Comparison of ENCODE assay signal across 8 mouse cellular contexts in the genomic region with DNA sequence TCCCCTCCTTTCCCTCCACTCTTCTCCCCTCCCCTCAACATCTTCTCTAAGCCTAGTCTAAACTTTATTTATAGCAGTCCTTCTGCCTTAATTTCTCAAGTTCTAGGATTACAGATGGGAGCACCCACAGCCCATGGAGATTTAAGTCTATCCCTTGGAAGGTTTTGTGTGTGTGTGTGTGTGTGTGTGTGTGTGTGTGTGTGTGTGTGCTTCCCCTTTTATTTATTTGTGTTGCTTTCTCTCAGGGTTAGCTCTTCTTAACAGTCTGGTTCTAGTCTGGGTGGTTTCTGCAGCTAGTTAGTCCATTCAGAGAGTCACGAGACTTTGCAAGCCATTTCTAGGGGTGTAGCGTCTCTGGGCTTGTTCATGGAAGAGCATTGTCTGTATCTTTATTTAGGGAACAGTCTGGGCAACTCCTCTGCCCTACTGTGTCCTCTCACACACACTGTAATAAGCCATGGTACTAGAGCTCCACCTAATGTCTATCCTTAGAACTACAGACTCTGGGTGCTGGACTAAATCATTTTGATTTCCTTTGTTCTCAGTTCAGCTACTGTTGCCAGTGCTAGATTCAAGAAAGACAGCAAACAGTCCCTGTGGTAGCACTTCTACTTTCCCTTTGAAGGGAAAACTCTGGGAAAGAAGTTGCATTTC. TPM values are rescaled to one million over a fixed set of nuclear protein-coding genes. Genes with fewer than 3 reads are reported as not detected.
DNase-seq lines count a peak whose midpoint lies in the region; ATAC-seq lines count a peak whose summit lies in the region.

No protein-coding gene starts in this region.

- H3K4me1 ChIP-seq in intestine, embryonic 15.5 days (replicated peaks): 0 out of 2 replicates have a peak, but pooled peaks cover 2% of the 10 kb centered on the region
- H3K4me1 ChIP-seq in limb, embryonic 10.5 days: 0 out of 2 replicates have a peak, but pooled peaks cover 5% of the 10 kb centered on the region
- peaks cover 11% of the 10 kb centered on the region; the same call in 1 of the 2 replicates for H3K4me1 ChIP-seq in midbrain, embryonic 15.5 days

- no peak overlapping the region for H3K9ac ChIP-seq in intestine, embryonic 15.5 days
- no peak overlapping the region for H3K9ac ChIP-seq in midbrain, embryonic 15.5 days

- peak; percentile 90 for ATAC-seq in intestine, embryonic 15.5 days
- peak; percentile 90 for ATAC-seq in midbrain, embryonic 15.5 days (replicated peaks)

- H3K9me3 ChIP-seq in intestine, embryonic 15.5 days: no peaks in the 10 kb centered on the region
- no peaks in the 10 kb centered on the region for H3K9me3 ChIP-seq in limb, embryonic 10.5 days (replicated peaks)
- H3K9me3 ChIP-seq in midbrain, embryonic 15.5 days: no peaks in the 10 kb centered on the region

- H3K4me3 ChIP-seq in intestine, embryonic 15.5 days (replicated peaks): no peak overlapping the region
- no peak overlapping the region for H3K4me3 ChIP-seq in limb, embryonic 10.5 days
- no peak overlapping the region for H3K4me3 ChIP-seq in midbrain, embryonic 15.5 days

- 13% methylated on average over 2 of the region's 2 CpGs for WGBS in intestine, embryonic 15.5 days
- WGBS in limb, embryonic 10.5 days: 13% methylated on average over 2 of the region's 2 CpGs
- WGBS in midbrain, embryonic 15.5 days: 2% methylated on average over 2 of the region's 2 CpGs

- no peak overlapping the region for H3K27ac ChIP-seq in intestine, embryonic 15.5 days
- peak overlapping the region; percentile 75 for H3K27ac ChIP-seq in limb, embryonic 10.5 days
- H3K27ac ChIP-seq in midbrain, embryonic 15.5 days: peak overlapping the region; percentile 31

- H3K27me3 ChIP-seq in intestine, embryonic 15.5 days (replicated peaks): no peaks in the 10 kb centered on the region
- H3K27me3 ChIP-seq in limb, embryonic 10.5 days (ENCODE audit: low read depth, poor library complexity, severe bottlenecking): no peaks in the 10 kb centered on the region
- H3K27me3 ChIP-seq in midbrain, embryonic 15.5 days (replicated peaks): no peaks in the 10 kb centered on the region

- H3K4me2 ChIP-seq in intestine, embryonic 15.5 days (replicated peaks): no peak overlapping the region
- no peak overlapping the region for H3K4me2 ChIP-seq in midbrain, embryonic 15.5 days

- no peaks in the 10 kb centered on the region for H3K36me3 ChIP-seq in intestine, embryonic 15.5 days
- H3K36me3 ChIP-seq in limb, embryonic 10.5 days: peaks cover 20% of the 10 kb centered on the region
- no peaks in the 10 kb centered on the region for H3K36me3 ChIP-seq in midbrain, embryonic 15.5 days (replicated peaks)

- peak; percentile 93 for DNase-seq in 3T3-L1 (ENCODE audit: low read depth, low spot score)
- DNase-seq in MEL-GATA-1-ER (ENCODE audit: extremely low read depth, low read depth): peak; percentile 53
- peak; percentile 72 to 85 for DNase-seq in cerebellum, postnatal 10 days
- peak; percentile 14 for DNase-seq in gastrocnemius, postnatal 25 days
- DNase-seq in limb, embryonic 10.5 days (ENCODE audit: low spot score): no peak
- DNase-seq in thymus, postnatal 0 days (ENCODE audit: low spot score): peak; percentile 88

RNA-seq across cellular contexts. Expression of gene Top2b, which starts 15.1 kb away (rescaled TPM):
- 10 to 100 TPM; 33.6 to 37.2 TPM for total RNA-seq in gastrocnemius, postnatal 25 days (2021)
- 33.3 and 43.3 TPM in 2 replicates for polyA plus RNA-seq in intestine, embryonic 15.5 days (2015; fragmentation: Nextera tagmentation; extraction: Ambion mirVana)
- 65.6 and 83.7 TPM in 2 replicates for polyA plus RNA-seq in limb, embryonic 10.5 days (2016; fragmentation: Nextera tagmentation; extraction: Ambion mirVana)
- polyA plus RNA-seq in midbrain, embryonic 15.5 days (2015; fragmentation: Nextera tagmentation; extraction: Ambion mirVana): 86.1 and 95.8 TPM in 2 replicates
- 69.1 and 93.3 TPM in 2 replicates for polyA plus RNA-seq in thymus, postnatal 0 days (2015; fragmentation: Nextera tagmentation; extraction: Ambion mirVana)
